Mouse (Mus musculus) bone marrow, adult 2 months (tissue): ENCODE results near the gene S100a3.

Experiments used
- CTCF ChIP-seq: fragments of 200-500 bp; IDR thresholded peaks from 2 replicates; pipeline ENCODE4 v1.5.1; 2011; ENCODE audit warnings: low read length, control low read depth; ENCODE audit not compliant: control insufficient read depth, insufficient read depth
- POLR2A ChIP-seq: fragments of 200-500 bp; IDR thresholded peaks from 2 replicates; pipeline ENCODE4 v1.6.1; 2011; ENCODE audit warnings: low read depth, mild to moderate bottlenecking, control low read depth, low read length, borderline replicate concordance; ENCODE audit not compliant: control insufficient read depth

GRCm38 (mm10) chr3:90527291-90527873, 33.0 kb upstream of the S100a3 start:
- TF ChIP-seq CTCF (no peak), POLR2A (no peak)
